Mouse (Mus musculus) kidney, postnatal 14 days (tissue): ENCODE data around the gene Fcrlb.
A peak's percentile ranks its signal among the peaks of the same experiment; 100 is the strongest.

Experiments used
- DNase-seq: peaks from one replicate; pipeline ENCODE4 v3.0.0; 2022; ENCODE audit warnings: mixed read lengths

Gene Fcrlb

GRCm38 (mm10) chr1:170907111-170907455 is 5.7 kb downstream of the Fcrlb start:
- DNase-seq, result no peak

- DNase-seq, result no peak
Observed at GRCm38 (mm10) chr1:170903485-170903884, 9.3 kb downstream of the Fcrlb start.

DNA sequence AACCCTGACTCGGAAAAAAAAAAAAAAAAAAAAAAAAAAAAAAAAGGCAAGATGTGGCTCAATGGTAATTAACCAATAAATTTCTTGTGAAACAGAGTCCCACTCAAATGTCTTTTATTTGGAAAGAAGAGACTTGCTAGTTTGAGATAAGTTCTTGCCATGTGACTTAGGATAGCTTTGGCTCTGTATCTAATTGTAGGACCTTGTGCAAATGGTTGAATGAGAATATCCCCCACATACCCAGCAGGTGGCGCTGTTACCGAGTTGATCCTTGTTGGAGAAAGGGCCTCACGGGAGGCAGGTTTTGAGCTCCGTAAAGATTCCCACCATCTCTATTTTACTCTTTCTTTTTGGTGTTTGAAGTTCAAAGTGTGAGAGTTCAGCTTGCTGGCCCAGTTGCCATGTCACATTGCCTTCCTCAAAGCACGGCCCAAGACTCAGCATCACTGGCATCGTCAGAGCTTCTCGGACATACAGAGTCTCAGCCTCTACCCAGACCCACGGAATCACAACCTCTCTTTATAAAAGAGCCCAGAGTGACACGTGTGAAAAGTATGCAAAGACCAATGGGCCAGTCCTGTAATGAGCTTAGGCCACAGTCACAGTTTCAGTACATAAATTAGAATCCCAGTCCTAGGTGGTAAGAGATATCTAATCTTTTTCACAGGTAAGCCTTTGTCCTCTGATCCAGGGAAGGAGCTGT is 11.1 kb downstream of the Fcrlb start:
- DNase-seq, result peak; percentile 82

GRCm38 (mm10) chr1:170900799-170901467 is 11.8 kb downstream of the Fcrlb start:
- peak; percentile 62 for DNase-seq

- DNase-seq, result no peak
Observed at GRCm38 (mm10) chr1:170898413-170899075, 14.2 kb downstream of the Fcrlb start.

DNA sequence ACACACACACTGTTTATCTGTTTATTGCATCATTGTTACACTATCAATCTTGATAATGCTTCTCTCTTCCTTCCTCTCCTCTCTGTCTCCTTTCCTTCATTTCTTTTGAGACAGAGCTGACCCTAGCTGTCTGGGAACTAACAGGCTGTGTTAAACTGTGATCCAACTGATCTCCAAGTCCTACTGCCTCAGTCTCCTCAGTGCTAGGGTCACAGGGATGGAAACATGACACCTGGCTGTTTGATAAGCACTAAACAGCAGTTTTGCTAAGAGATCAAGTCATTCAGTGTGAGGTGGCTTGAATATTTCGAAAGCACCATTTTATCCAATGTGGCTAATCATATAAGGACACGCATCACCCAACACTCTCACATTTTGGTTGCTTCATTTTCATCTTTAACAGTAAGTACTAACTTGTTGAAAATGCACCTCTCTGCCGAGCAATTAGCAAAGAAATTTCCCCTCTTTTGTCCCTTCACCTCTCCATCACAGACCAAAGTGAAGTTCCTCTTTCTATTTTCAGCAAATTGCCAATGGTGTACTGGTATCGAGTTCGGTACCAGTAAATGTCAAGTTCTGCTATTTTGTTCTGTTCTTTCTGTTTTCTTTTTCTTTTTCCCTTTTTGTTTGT is 16.0 kb downstream of the Fcrlb start:
- DNase-seq, result no peak

DNA sequence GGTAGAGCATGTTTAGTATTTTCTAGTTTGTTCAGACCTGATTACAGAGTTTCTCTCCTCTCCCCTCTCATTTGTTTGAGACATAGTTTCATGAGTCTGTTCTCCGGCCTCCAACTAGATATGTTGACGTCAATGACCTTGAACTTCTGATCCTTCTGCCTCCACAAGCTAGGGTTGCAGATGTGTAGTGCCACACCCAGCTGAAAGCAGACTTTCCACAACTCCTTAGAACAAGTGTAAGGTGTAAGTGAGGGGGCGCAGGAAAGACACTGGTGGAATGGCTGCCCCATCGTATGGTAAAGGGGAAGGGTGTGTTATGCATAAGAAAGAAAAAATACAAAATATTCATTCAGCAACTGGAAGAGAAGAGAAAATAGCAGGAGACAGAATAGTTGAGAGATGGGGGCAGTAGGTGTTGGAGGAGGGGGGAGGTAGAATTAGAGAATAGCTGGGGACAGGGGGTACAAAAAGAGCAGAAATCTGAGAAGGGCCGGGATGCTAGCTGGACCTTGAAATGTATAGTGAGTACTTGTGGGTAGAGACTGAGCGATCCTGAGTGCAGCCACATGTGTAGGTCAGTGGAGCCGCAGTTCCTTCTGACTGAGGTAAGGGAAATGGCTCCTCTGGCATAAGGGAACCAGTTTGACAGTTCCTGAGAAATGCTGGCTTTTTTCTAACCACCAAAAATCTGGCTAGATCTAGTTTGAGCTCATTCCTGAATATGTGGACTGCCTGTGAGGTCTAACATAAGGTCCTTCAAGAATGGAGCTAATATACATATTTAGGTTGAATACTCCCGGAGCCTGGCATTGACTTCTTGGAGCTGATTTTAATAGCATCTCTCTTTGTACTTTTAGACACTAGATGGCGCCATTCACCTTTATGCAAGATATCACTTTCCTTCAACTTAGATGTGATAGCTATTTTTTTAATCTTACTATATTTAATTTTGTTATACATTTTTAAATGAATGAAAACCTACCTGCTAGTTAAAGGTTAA is 17.8 kb downstream of the Fcrlb start:
- DNase-seq, result peak; percentile 29

GRCm38 (mm10) chr1:170892279-170892678 is 20.5 kb downstream of the Fcrlb start:
- DNase-seq, result no peak

- no peak for DNase-seq
Observed at GRCm38 (mm10) chr1:170891646-170892045, 21.1 kb downstream of the Fcrlb start.

- no peak for DNase-seq
Observed at GRCm38 (mm10) chr1:170889310-170889709, 23.4 kb downstream of the Fcrlb start.

- DNase-seq, result no peak
Observed at GRCm38 (mm10) chr1:170886044-170886458, 26.7 kb downstream of the Fcrlb start.

DNA sequence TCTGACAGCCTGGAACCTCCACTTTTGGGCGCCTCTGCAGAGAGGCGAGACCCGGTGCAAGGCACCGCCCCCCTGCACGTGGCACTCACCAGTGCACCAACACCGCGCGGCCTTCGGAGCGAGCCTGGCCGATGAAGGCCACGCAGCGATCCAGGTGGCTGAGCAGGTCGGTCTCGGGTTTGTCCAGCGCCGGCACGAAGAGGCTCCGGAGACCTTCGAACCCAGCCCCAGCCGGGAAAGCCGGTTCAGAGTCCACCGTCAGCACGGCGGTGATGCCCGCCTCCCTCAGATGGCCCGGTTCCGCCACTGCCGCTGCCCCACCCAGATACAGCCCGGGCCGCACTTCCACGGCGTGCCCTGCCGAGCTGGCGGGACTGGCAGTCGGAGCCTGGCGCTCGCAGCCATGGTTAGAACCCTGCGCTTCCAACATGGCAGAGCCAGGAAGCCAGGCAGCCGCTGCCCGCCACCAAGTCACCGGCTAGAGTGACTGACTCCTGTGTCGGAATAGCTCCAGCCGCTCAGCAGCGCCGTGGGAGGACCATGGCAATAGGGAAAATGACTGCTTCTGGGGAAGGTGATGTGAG is 27.7 kb downstream of the Fcrlb start, which contains the start of the genes Gm26620 and Dusp12:
Gene Gm26620 (plus strand): TSS at position 88 of the 584 bp plus-strand sequence.
Gene Dusp12 (minus strand): TSS at position 563 of the 584 bp plus-strand sequence.
- DNase-seq, result peak; percentile 91

DNA sequence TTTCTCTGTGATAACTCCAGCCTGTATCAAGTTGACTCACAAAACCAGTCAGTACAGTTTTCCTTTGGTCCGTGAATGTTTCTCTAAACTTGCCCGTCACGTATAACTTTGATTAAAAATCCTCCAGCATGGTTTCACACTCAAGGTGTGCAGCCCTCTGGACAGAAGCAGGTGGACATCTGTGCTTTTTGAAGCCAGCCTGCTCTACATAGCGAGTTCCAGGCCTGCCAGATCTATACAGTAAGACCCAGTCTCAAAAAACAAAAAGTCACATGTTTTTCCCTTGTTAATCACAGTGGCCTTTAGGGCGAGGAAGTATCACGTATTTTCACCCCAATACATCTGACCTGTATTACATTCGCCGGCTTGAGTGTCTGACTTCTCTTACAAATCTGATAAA is 28.4 kb downstream of the Fcrlb start:
- DNase-seq, result no peak

- no peak for DNase-seq
Observed at GRCm38 (mm10) chr1:170882915-170883485, 29.7 kb downstream of the Fcrlb start.

GRCm38 (mm10) chr1:170876906-170877305 is 35.8 kb downstream of the Fcrlb start:
- no peak for DNase-seq

GRCm38 (mm10) chr1:170875676-170876075 is 37.1 kb downstream of the Fcrlb start:
- no peak for DNase-seq

GRCm38 (mm10) chr1:170871961-170872360 is 40.8 kb downstream of the Fcrlb start:
- DNase-seq, result no peak

DNA sequence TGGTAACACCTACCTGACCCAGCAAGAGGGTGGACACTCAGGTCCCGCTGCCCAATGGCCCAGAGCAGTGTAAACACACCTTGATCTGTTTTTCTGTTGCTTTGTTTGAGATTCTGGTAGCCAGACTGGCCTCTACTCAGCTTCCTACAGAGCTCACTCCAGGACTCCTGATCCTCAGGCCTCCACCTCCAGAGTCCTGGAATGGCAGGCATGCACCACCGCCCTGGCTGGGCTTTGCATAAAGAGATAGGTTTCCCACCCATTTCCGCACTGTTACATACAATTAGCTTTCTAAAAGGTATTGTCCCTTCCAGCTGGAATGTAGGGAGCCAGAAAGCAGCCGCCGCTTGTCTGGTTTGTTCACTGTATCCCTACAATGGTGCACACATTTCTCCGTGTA is 41.3 kb downstream of the Fcrlb start:
- no peak for DNase-seq

DNA sequence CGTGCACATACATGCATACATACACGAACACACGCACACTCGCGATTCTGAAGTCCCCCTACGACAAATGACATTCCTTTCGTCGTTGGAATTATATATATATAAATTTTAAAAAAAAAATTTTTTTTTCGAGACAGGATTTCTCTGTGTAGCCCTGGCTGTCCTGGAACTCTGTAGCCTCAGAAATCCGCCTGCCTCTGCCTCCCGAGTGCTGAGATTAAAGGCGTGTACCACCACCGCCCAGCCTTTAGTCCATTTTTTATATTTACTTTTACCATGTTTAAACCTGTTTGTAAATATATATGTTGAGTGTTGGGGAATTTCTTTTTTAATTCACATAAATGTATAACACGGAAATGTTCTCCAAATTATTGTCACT is 43.8 kb downstream of the Fcrlb start:
- DNase-seq, result no peak

DNA sequence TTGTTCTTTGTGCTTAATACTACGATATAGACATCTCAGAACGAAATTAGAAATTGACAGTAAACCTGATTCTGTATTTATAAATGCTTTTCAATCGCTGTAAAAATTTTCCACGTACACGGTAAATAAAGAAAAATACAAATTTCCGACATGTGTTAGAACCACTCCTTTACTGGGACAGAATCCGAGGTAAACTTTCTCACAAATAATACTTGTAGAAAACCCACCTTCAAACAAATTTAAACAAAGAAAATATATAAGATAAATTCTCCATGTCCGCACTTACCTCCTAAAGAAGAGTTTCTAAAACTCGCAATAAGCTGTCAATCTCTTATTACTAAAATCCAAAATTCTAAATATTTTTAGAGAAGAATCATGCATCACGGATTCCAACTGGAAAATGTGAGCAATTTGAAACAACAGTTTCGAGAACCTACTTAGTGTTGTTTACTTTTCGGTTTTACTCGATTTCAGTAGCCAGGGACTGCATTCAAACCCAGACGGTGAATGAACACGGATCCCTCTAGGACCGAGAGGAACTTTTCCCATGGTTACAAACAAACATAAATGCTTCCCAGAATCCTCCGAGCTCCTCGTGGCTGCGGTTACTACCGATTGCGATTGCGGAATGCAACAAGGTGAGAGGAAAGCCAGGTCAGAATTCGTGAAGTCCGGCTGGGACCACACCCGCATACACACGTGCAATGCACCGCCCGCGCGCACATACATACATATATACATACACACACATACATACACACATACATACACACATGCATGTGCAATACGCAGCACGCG is 44.4 kb downstream of the Fcrlb start:
- DNase-seq, result peak; percentile 83
